Mouse (Mus musculus): Measurements from ENCODE around the gene Susd2. TPM values are rescaled to one million over a fixed set of nuclear protein-coding genes. Genes with fewer than 3 reads are reported as not detected.

Gene Susd2
- polyA plus RNA-seq, 1 experiment: 2.8 TPM

GRCm38 (mm10) chr10:75633048-75633447 is 10.8 kb downstream of the Susd2 start:
- TF ChIP-seq CTCF (IDR thresholded peaks at IDR 0.05; ENCODE audit: control insufficient read depth, insufficient read depth, low read length) (no peak), POLR2A (IDR thresholded peaks at IDR 0.05; ENCODE audit: borderline replicate concordance, control insufficient read depth, low read depth, low read length) (no peak)
- 85% methylated on average over 5 of the region's 5 CpGs for WGBS
- H3K27ac ChIP-seq (ENCODE audit: control insufficient read depth, insufficient read depth, low read depth, low read length, poor library complexity): no peak overlapping the region
- H3K4me3 ChIP-seq (replicated peaks; ENCODE audit: control insufficient read depth, low read depth, low read length): no peak overlapping the region
- H3K4me1 ChIP-seq (ENCODE audit: control insufficient read depth, insufficient read depth, low read length): no peaks in the 10 kb centered on the region

GRCm38 (mm10) chr10:75632633-75633032 is 11.2 kb downstream of the Susd2 start:
- WGBS: 64% methylated on average over 5 of the region's 5 CpGs
- Histone ChIP-seq H3K4me3 (replicated peaks; ENCODE audit: control insufficient read depth, low read depth, low read length) (no peak overlapping the region), H3K27ac (ENCODE audit: control insufficient read depth, insufficient read depth, low read depth, low read length, poor library complexity) (no peak overlapping the region), H3K4me1 (ENCODE audit: control insufficient read depth, insufficient read depth, low read length) (no peaks in the 10 kb centered on the region)
- TF ChIP-seq CTCF (IDR thresholded peaks at IDR 0.05; ENCODE audit: control insufficient read depth, insufficient read depth, low read length) (no peak), POLR2A (IDR thresholded peaks at IDR 0.05; ENCODE audit: borderline replicate concordance, control insufficient read depth, low read depth, low read length) (no peak)

GRCm38 (mm10) chr10:75627490-75627889 is 16.3 kb downstream of the Susd2 start:
- no peak for TF ChIP-seq CTCF (IDR thresholded peaks at IDR 0.05; ENCODE audit: control insufficient read depth, insufficient read depth, low read length)
- no peak for TF ChIP-seq POLR2A (IDR thresholded peaks at IDR 0.05; ENCODE audit: borderline replicate concordance, control insufficient read depth, low read depth, low read length)
- no peak overlapping the region for H3K27ac ChIP-seq (ENCODE audit: control insufficient read depth, insufficient read depth, low read depth, low read length, poor library complexity)
- H3K4me3 ChIP-seq (replicated peaks; ENCODE audit: control insufficient read depth, low read depth, low read length): no peak overlapping the region
- H3K4me1 ChIP-seq (ENCODE audit: control insufficient read depth, insufficient read depth, low read length): no peaks in the 10 kb centered on the region
- WGBS: 88% methylated on average over 3 of the region's 3 CpGs

- TF ChIP-seq POLR2A (IDR thresholded peaks at IDR 0.05; ENCODE audit: borderline replicate concordance, control insufficient read depth, low read depth, low read length): no peak
- no peak for TF ChIP-seq CTCF (IDR thresholded peaks at IDR 0.05; ENCODE audit: control insufficient read depth, insufficient read depth, low read length)
- no peak overlapping the region for H3K4me3 ChIP-seq (replicated peaks; ENCODE audit: control insufficient read depth, low read depth, low read length)
- H3K27ac ChIP-seq (ENCODE audit: control insufficient read depth, insufficient read depth, low read depth, low read length, poor library complexity): no peak overlapping the region
- 55% methylated on average over 3 of the region's 3 CpGs for WGBS
- no peaks in the 10 kb centered on the region for H3K4me1 ChIP-seq (ENCODE audit: control insufficient read depth, insufficient read depth, low read length)
These were observed 16.8 kb downstream of the Susd2 start for GRCm38 (mm10) chr10:75626991-75627390.

- Histone ChIP-seq H3K4me1 (ENCODE audit: control insufficient read depth, insufficient read depth, low read length) (no peaks in the 10 kb centered on the region), H3K27ac (ENCODE audit: control insufficient read depth, insufficient read depth, low read depth, low read length, poor library complexity) (no peak overlapping the region), H3K4me3 (replicated peaks; ENCODE audit: control insufficient read depth, low read depth, low read length) (no peak overlapping the region)
- TF ChIP-seq CTCF (IDR thresholded peaks at IDR 0.05; ENCODE audit: control insufficient read depth, insufficient read depth, low read length) (no peak), POLR2A (IDR thresholded peaks at IDR 0.05; ENCODE audit: borderline replicate concordance, control insufficient read depth, low read depth, low read length) (no peak)
- WGBS: 64% methylated on average over 6 of the region's 6 CpGs
These were observed 17.9 kb downstream of the Susd2 start for GRCm38 (mm10) chr10:75625920-75626319.

GRCm38 (mm10) chr10:75620818-75621217 is 23.0 kb downstream of the Susd2 start:
- no peaks in the 10 kb centered on the region for H3K4me1 ChIP-seq (ENCODE audit: control insufficient read depth, insufficient read depth, low read length)
- no peak for TF ChIP-seq POLR2A (IDR thresholded peaks at IDR 0.05; ENCODE audit: borderline replicate concordance, control insufficient read depth, low read depth, low read length)
- no peak for TF ChIP-seq CTCF (IDR thresholded peaks at IDR 0.05; ENCODE audit: control insufficient read depth, insufficient read depth, low read length)
- WGBS: 44% methylated on average over 3 of the region's 3 CpGs
- H3K4me3 ChIP-seq (replicated peaks; ENCODE audit: control insufficient read depth, low read depth, low read length): no peak overlapping the region
- no peak overlapping the region for H3K27ac ChIP-seq (ENCODE audit: control insufficient read depth, insufficient read depth, low read depth, low read length, poor library complexity)

- 39% methylated on average over 4 of the region's 4 CpGs for WGBS
These were observed 27.8 kb downstream of the Susd2 start for GRCm38 (mm10) chr10:75616044-75616443.

GRCm38 (mm10) chr10:75610486-75610885 is 33.3 kb downstream of the Susd2 start:
- 85% methylated on average over 7 of the region's 7 CpGs for WGBS
- Histone ChIP-seq H3K27ac (ENCODE audit: control insufficient read depth, insufficient read depth, low read depth, low read length, poor library complexity) (no peak overlapping the region), H3K4me3 (replicated peaks; ENCODE audit: control insufficient read depth, low read depth, low read length) (no peak overlapping the region), H3K4me1 (ENCODE audit: control insufficient read depth, insufficient read depth, low read length) (no peaks in the 10 kb centered on the region)
- no peak for TF ChIP-seq CTCF (IDR thresholded peaks at IDR 0.05; ENCODE audit: control insufficient read depth, insufficient read depth, low read length)
- no peak for TF ChIP-seq POLR2A (IDR thresholded peaks at IDR 0.05; ENCODE audit: borderline replicate concordance, control insufficient read depth, low read depth, low read length)

More at GRCm38 (mm10) chr10:75616044-75616443, 27.8 kb downstream of the Susd2 start:
- H3K4me3 ChIP-seq (replicated peaks; ENCODE audit: control insufficient read depth, low read depth, low read length): no peak overlapping the region
- H3K27ac ChIP-seq (ENCODE audit: control insufficient read depth, insufficient read depth, low read depth, low read length, poor library complexity): no peak overlapping the region
- no peaks in the 10 kb centered on the region for H3K4me1 ChIP-seq (ENCODE audit: control insufficient read depth, insufficient read depth, low read length)
- TF ChIP-seq POLR2A (IDR thresholded peaks at IDR 0.05; ENCODE audit: borderline replicate concordance, control insufficient read depth, low read depth, low read length) (no peak), CTCF (IDR thresholded peaks at IDR 0.05; ENCODE audit: control insufficient read depth, insufficient read depth, low read length) (no peak)

- Histone ChIP-seq H3K27ac (ENCODE audit: control insufficient read depth, insufficient read depth, low read depth, low read length, poor library complexity) (no peak overlapping the region), H3K4me3 (replicated peaks; ENCODE audit: control insufficient read depth, low read depth, low read length) (no peak overlapping the region), H3K4me1 (ENCODE audit: control insufficient read depth, insufficient read depth, low read length) (no peaks in the 10 kb centered on the region)
- TF ChIP-seq CTCF (IDR thresholded peaks at IDR 0.05; ENCODE audit: control insufficient read depth, insufficient read depth, low read length) (no peak), POLR2A (IDR thresholded peaks at IDR 0.05; ENCODE audit: borderline replicate concordance, control insufficient read depth, low read depth, low read length) (no peak)
- WGBS: 89% methylated on average over 11 of the region's 11 CpGs
These were observed 34.8 kb downstream of the Susd2 start for GRCm38 (mm10) chr10:75608975-75609374.

Measured in bone marrow, adult 2 months (tissue).